Mouse (Mus musculus): ENCODE data around the gene Mpv17l2. TPM values are rescaled to one million over a fixed set of nuclear protein-coding genes. Genes with fewer than 3 reads are reported as not detected.

Mpv17l2 gene
- 33.2 and 34.5 TPM in 2 replicates for polyA plus RNA-seq (2016; fragmentation: Nextera tagmentation; extraction: Ambion mirVana)

GRCm38 (mm10) chr8:70760775-70761406, at the start of gene Mpv17l2:
TSS of gene Mpv17l2 (minus strand) at chr8:70760946.
- Histone ChIP-seq H3K9ac (peak within 1 kb of the TSS; percentile 72), H3K4me2 (peak within 1 kb of the TSS; percentile 99), H3K9me3 (no peaks in the 10 kb centered on the region), H3K4me3 (replicated peaks) (peak within 1 kb of the TSS; percentile 66), H3K27ac (peak within 1 kb of the TSS; percentile 76), H3K4me1 (peaks cover 34% of the 10 kb centered on the region), H3K36me3 (replicated peaks) (peaks cover 25% of the 10 kb centered on the region), H3K27me3 (no peaks in the 10 kb centered on the region; the same call in 1 of the 2 replicates)
- WGBS = under 1% methylated on average over 55 of the region's 55 CpGs
- ATAC-seq (ENCODE audit: low FRiP score) = peak; percentile 97

- H3K27me3 ChIP-seq = peaks cover 42% of the 10 kb centered on the region
Observed at GRCm38 (mm10) chr8:70808955-70809701, 48.4 kb upstream of the Mpv17l2 start.

GRCm38 (mm10) chr8:70808239-70808638, 47.5 kb upstream of the Mpv17l2 start, which contains the start of gene Il12rb1:
TSS of gene Il12rb1 (plus strand) at chr8:70808449.
- peaks cover 45% of the 10 kb centered on the region for H3K27me3 ChIP-seq
- WGBS = 73% methylated on average over 5 of the region's 5 CpGs

More at GRCm38 (mm10) chr8:70808955-70809701, 48.4 kb upstream of the Mpv17l2 start:
- Histone ChIP-seq H3K4me1 (peaks cover 5% of the 10 kb centered on the region), H3K36me3 (replicated peaks) (no peaks in the 10 kb centered on the region), H3K4me3 (replicated peaks) (no peak overlapping the region), H3K4me2 (no peak overlapping the region), H3K27ac (no peak overlapping the region), H3K9me3 (no peaks in the 10 kb centered on the region), H3K9ac (no peak overlapping the region)
- no peak for ATAC-seq (ENCODE audit: low FRiP score)
- 86% methylated on average over 8 of the region's 8 CpGs for WGBS

GRCm38 (mm10) chr8:70807304-70807703, 46.6 kb upstream of the Mpv17l2 start:
- Histone ChIP-seq H3K27ac (no peak overlapping the region), H3K4me3 (replicated peaks) (no peak overlapping the region), H3K27me3 (peaks cover 53% of the 10 kb centered on the region), H3K4me2 (no peak overlapping the region), H3K9me3 (no peaks in the 10 kb centered on the region), H3K36me3 (replicated peaks) (no peaks in the 10 kb centered on the region), H3K9ac (no peak overlapping the region), H3K4me1 (peaks cover 12% of the 10 kb centered on the region)
- WGBS = 47% methylated on average over 1 of the region's 1 CpGs
- ATAC-seq (ENCODE audit: low FRiP score) = no peak

More at GRCm38 (mm10) chr8:70808239-70808638, 47.5 kb upstream of the Mpv17l2 start, which contains the start of gene Il12rb1:
- H3K4me3 ChIP-seq (replicated peaks) = no peak within 1 kb of the TSS
- no peaks in the 10 kb centered on the region for H3K9me3 ChIP-seq
- no peak within 1 kb of the TSS for H3K9ac ChIP-seq
- peaks cover 12% of the 10 kb centered on the region for H3K4me1 ChIP-seq
- H3K27ac ChIP-seq = no peak within 1 kb of the TSS
- ATAC-seq (ENCODE audit: low FRiP score) = no peak
- H3K36me3 ChIP-seq (replicated peaks) = no peaks in the 10 kb centered on the region
- no peak within 1 kb of the TSS for H3K4me2 ChIP-seq

GRCm38 (mm10) chr8:70806541-70806940, 45.8 kb upstream of the Mpv17l2 start:
- H3K9me3 ChIP-seq = no peaks in the 10 kb centered on the region
- H3K4me3 ChIP-seq (replicated peaks) = no peak overlapping the region
- H3K9ac ChIP-seq = no peak overlapping the region
- no peaks in the 10 kb centered on the region for H3K36me3 ChIP-seq (replicated peaks)
- no peak for ATAC-seq (ENCODE audit: low FRiP score)
- H3K27ac ChIP-seq = no peak overlapping the region
- H3K4me1 ChIP-seq = peaks cover 12% of the 10 kb centered on the region
- WGBS = 79% methylated on average over 4 of the region's 4 CpGs
- peaks cover 61% of the 10 kb centered on the region for H3K27me3 ChIP-seq
- H3K4me2 ChIP-seq = no peak overlapping the region

GRCm38 (mm10) chr8:70804481-70805206, 43.9 kb upstream of the Mpv17l2 start, which contains the start of gene Mast3:
TSS of gene Mast3 (minus strand) at chr8:70805054.
- H3K4me2 ChIP-seq = peak within 1 kb of the TSS; percentile 61
- no peaks in the 10 kb centered on the region for H3K36me3 ChIP-seq (replicated peaks)
- peaks cover 19% of the 10 kb centered on the region for H3K4me1 ChIP-seq
- peak within 1 kb of the TSS; percentile 33 for H3K9ac ChIP-seq
- H3K27me3 ChIP-seq = peaks cover 71% of the 10 kb centered on the region
- no peak within 1 kb of the TSS for H3K27ac ChIP-seq
- peak; percentile 89 for ATAC-seq (ENCODE audit: low FRiP score)
- no peaks in the 10 kb centered on the region for H3K9me3 ChIP-seq
- WGBS = under 1% methylated on average over 45 of the region's 45 CpGs
- peak within 1 kb of the TSS; percentile 42 for H3K4me3 ChIP-seq (replicated peaks)

- H3K27me3 ChIP-seq = peaks cover 78% of the 10 kb centered on the region
- WGBS = 1% methylated on average over 42 of the region's 47 CpGs
- H3K4me2 ChIP-seq = peak overlapping the region; percentile 61
- H3K4me3 ChIP-seq (replicated peaks) = peak overlapping the region; percentile 42
- H3K9ac ChIP-seq = 0 out of 2 replicates have a peak overlapping the region, but pooled peaks have one; percentile 33
- H3K36me3 ChIP-seq (replicated peaks) = no peaks in the 10 kb centered on the region
- H3K4me1 ChIP-seq = peaks cover 19% of the 10 kb centered on the region
- no peak for ATAC-seq (ENCODE audit: low FRiP score)
- H3K27ac ChIP-seq = no peak overlapping the region
- no peaks in the 10 kb centered on the region for H3K9me3 ChIP-seq
Observed at GRCm38 (mm10) chr8:70803761-70804480, 43.2 kb upstream of the Mpv17l2 start.

GRCm38 (mm10) chr8:70802786-70803510, 42.2 kb upstream of the Mpv17l2 start:
- Histone ChIP-seq H3K4me1 (peaks cover 25% of the 10 kb centered on the region), H3K9ac (no peak overlapping the region), H3K9me3 (no peaks in the 10 kb centered on the region), H3K27ac (no peak overlapping the region), H3K36me3 (replicated peaks) (no peaks in the 10 kb centered on the region), H3K27me3 (peaks cover 88% of the 10 kb centered on the region), H3K4me3 (replicated peaks) (no peak overlapping the region), H3K4me2 (no peak overlapping the region)
- 74% methylated on average over 11 of the region's 11 CpGs for WGBS
- no peak for ATAC-seq (ENCODE audit: low FRiP score)

GRCm38 (mm10) chr8:70801830-70802229, 41.1 kb upstream of the Mpv17l2 start:
- ATAC-seq (ENCODE audit: low FRiP score) = no peak
- H3K4me1 ChIP-seq = peaks cover 32% of the 10 kb centered on the region
- WGBS = 81% methylated on average over 1 of the region's 1 CpGs
- H3K27ac ChIP-seq = no peak overlapping the region
- peaks cover 91% of the 10 kb centered on the region for H3K27me3 ChIP-seq
- no peak overlapping the region for H3K9ac ChIP-seq
- H3K9me3 ChIP-seq = no peaks in the 10 kb centered on the region
- H3K36me3 ChIP-seq (replicated peaks) = no peaks in the 10 kb centered on the region
- H3K4me2 ChIP-seq = no peak overlapping the region
- H3K4me3 ChIP-seq (replicated peaks) = no peak overlapping the region

GRCm38 (mm10) chr8:70801156-70801555, 40.4 kb upstream of the Mpv17l2 start:
- H3K9me3 ChIP-seq = no peaks in the 10 kb centered on the region
- H3K27ac ChIP-seq = no peak overlapping the region
- H3K4me3 ChIP-seq (replicated peaks) = no peak overlapping the region
- H3K4me1 ChIP-seq = peaks cover 39% of the 10 kb centered on the region
- no peak overlapping the region for H3K9ac ChIP-seq
- peaks cover 87% of the 10 kb centered on the region for H3K27me3 ChIP-seq
- no peaks in the 10 kb centered on the region for H3K36me3 ChIP-seq (replicated peaks)
- WGBS = 37% methylated on average over 12 of the region's 15 CpGs
- H3K4me2 ChIP-seq = no peak overlapping the region
- no peak for ATAC-seq (ENCODE audit: low FRiP score)

- H3K9ac ChIP-seq = no peak overlapping the region
- H3K9me3 ChIP-seq = no peaks in the 10 kb centered on the region
- H3K27ac ChIP-seq = no peak overlapping the region
- no peak for ATAC-seq (ENCODE audit: low FRiP score)
- 55% methylated on average over 10 of the region's 10 CpGs for WGBS
- peaks cover 87% of the 10 kb centered on the region for H3K27me3 ChIP-seq
- no peak overlapping the region for H3K4me2 ChIP-seq
- H3K36me3 ChIP-seq (replicated peaks) = no peaks in the 10 kb centered on the region
- no peak overlapping the region for H3K4me3 ChIP-seq (replicated peaks)
- H3K4me1 ChIP-seq = peaks cover 42% of the 10 kb centered on the region
Observed at GRCm38 (mm10) chr8:70800648-70801047, 39.9 kb upstream of the Mpv17l2 start.

All from forebrain, embryonic 12.5 days (tissue).